Mouse (Mus musculus) spleen, adult 2 months (tissue): ENCODE results near the gene Helz2. TPM values are rescaled to one million over a fixed set of nuclear protein-coding genes. Genes with fewer than 3 reads are reported as not detected.
"Not testable (repeated sequence)": the region's sequence is repeated elsewhere in the genome, so short reads cannot be mapped to it uniquely, and the experiment has no call there.

ENCODE experiments used
- DNase-seq, 2 experiments: peaks; one replicate each; pipeline versions ENCODE4 v3.0.0 to v3.0.0-alpha.2; 2012 to 2021; ENCODE audit warnings: low spot score in 2 of 2, low read depth in 1 of 2
- H3K27ac ChIP-seq: fragments of 200-500 bp; 2 replicates; pipeline ENCODE4 v1.5.1; 2012; ENCODE audit warnings: low read length, inconsistent platforms; ENCODE audit not compliant: insufficient read depth
- H3K27me3 ChIP-seq: fragments of 200-500 bp; 2 replicates; pipeline ENCODE4 v1.6.1; 2012; ENCODE audit warnings: mild to moderate bottlenecking, moderate library complexity, low read length, inconsistent platforms; ENCODE audit not compliant: control insufficient read depth, insufficient read depth
- H3K36me3 ChIP-seq: fragments of 200-500 bp; 2 replicates; pipeline ENCODE4 v1.6.1; 2012; ENCODE audit warnings: mild to moderate bottlenecking, low read length, inconsistent platforms; ENCODE audit not compliant: control insufficient read depth, insufficient read depth
- H3K4me1 ChIP-seq: fragments of 200-500 bp; 2 replicates; pipeline ENCODE4 v1.6.1; 2011; ENCODE audit warnings: inconsistent platforms; ENCODE audit not compliant: control insufficient read depth, insufficient read depth, insufficient read length
- H3K4me3 ChIP-seq: fragments of 200-500 bp; 2 replicates; pipeline ENCODE4 v1.5.1; 2011; ENCODE audit warnings: mild to moderate bottlenecking, inconsistent platforms; ENCODE audit not compliant: insufficient read depth, insufficient read length; ENCODE audit errors: extremely low read depth
- CTCF ChIP-seq: fragments of 200-500 bp; IDR thresholded peaks from 2 replicates; pipeline ENCODE4 v1.5.1; 2011; ENCODE audit warnings: mild to moderate bottlenecking, inconsistent platforms; ENCODE audit not compliant: insufficient read depth, insufficient read length, insufficient replicate concordance; ENCODE audit errors: extremely low read depth
- POLR2A ChIP-seq: fragments of 200-500 bp; IDR thresholded peaks from 2 replicates; pipeline ENCODE4 v1.6.1; 2011; ENCODE audit warnings: low read depth, low read length, inconsistent platforms
- WGBS: fragments of 180-500 bp; shearing (Covaris S2); methylation state at CpG from one replicate; pipeline ENCODE4 v1.1.7; 2018; 5-methylcytosine and 5-hydroxymethylcytosine counted together
- polyA plus RNA-seq: library from polyadenylated mRNA; depleted of rRNA; stranded (reverse); fragments of >200 nt; gene quantifications from 2 replicates; pipeline ENCODE4 v1.2.3, GENCODE M21; 2012

Gene Helz2
- polyA plus RNA-seq, 1 experiment = 101 TPM

DNA sequence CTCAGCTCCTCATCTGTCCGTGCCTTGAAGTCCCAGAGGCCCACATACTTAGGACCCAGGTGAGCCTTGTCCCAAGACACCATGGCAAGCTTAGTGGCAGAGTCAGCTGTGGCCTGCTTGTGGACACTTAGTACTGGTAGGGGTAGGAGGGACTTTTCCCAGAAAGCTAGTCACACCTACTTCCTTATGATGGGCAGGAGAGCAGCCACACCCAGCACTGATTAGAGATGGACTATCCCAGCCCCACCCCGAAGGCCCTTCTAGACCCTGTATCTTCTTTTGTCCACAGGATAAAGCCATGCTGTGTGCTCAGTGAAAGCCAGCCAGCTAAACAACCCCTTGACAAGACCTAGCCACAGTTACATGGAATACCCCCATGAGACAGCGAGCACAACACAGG, 39.4 kb downstream of the Helz2 start, which contains the start of gene Ptk6:
Gene Ptk6, minus strand, starts transcription at position 368 of the 400 bp plus-strand sequence.
- no peak within 1 kb of the TSS for H3K4me3 ChIP-seq
- WGBS = 96% methylated on average over 3 of the region's 3 CpGs

GRCm38 (mm10) chr2:181201606-181202005, 40.2 kb downstream of the Helz2 start:
- Histone ChIP-seq H3K4me1 (no peaks in the 10 kb centered on the region; the same call in 1 of the 2 replicates), H3K27me3 (no peaks in the 10 kb centered on the region), H3K36me3 (no peaks in the 10 kb centered on the region), H3K4me3 (no peak overlapping the region), H3K27ac (no peak overlapping the region)
- TF ChIP-seq POLR2A (no peak), CTCF (no peak)
- no peak for DNase-seq
- 82% methylated on average over 3 of the region's 3 CpGs for WGBS

More for the DNA sequence above, 39.4 kb downstream of the Helz2 start, which contains the start of gene Ptk6:
- TF ChIP-seq CTCF = no peak
- TF ChIP-seq POLR2A = no peak
- Histone ChIP-seq H3K27me3 (no peaks in the 10 kb centered on the region), H3K4me1 (no peaks in the 10 kb centered on the region; the same call in 1 of the 2 replicates), H3K27ac (no peak within 1 kb of the TSS), H3K36me3 (no peaks in the 10 kb centered on the region)
- DNase-seq = no peak

DNA sequence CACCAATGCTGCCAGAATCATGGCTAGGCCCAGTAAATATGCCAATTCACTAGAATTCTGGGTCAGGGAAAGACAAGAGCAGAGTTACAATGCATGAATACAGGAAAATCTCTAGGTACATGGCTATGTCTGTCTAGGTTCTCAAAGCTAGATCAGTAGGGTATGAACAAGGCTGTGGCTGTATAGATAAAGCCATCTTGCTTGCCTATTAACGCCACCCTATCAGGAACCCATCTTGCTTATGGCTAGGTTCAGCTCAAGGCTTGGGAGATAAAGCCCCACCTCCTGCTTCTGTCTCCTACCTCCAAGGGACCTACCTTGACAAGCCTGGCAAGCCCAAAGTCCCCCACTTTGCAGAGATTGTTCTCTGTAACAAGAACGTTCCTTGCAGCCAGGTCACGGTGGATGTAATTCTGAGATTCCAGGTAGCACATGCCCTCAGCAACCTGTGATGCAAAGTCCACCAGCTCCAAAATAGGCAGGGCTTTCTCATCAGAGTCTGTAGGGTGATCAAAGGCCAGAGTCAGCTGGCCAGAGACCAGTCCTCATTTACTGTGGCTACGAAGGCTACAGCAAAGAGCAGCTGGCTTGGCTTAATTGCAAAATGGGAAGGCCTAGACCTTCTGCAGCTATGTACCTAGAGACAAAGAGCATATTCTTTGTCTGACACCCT, 45.1 kb downstream of the Helz2 start:
- Histone ChIP-seq H3K27me3 (no peaks in the 10 kb centered on the region), H3K27ac (no peak overlapping the region)

DNA sequence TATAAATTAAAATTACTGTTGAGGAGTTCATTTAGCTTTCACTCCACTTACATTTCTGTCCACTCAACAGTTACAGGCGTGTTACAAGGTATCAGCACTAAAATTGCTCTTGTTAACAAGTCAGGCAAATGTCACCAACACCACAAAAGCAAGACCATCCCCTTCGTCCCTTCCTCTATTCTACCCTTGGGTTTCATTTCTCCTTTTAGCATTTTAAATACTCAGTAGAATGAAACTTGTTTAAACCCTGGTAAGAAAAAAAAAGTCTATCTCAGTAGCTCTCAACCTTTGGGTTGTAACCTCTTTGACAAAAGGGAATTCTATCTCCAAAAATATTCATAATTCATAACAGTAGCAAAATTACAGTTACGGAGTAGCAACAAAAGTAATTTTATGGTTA, 48.8 kb downstream of the Helz2 start:
- peaks cover 24% of the 10 kb centered on the region for H3K4me1 ChIP-seq
- TF ChIP-seq POLR2A = no peak
- no peak for TF ChIP-seq CTCF
- no peaks in the 10 kb centered on the region for H3K27me3 ChIP-seq
- WGBS = 18% methylated on average over 3 of the region's 3 CpGs
- DNase-seq = peak in 1 of 2 experiments; percentile 30
- no peak overlapping the region; the same call in 1 of the 2 replicates for H3K4me3 ChIP-seq
- no peaks in the 10 kb centered on the region for H3K36me3 ChIP-seq
- peak overlapping the region; percentile 65; the same call in 1 of the 2 replicates for H3K27ac ChIP-seq

More for the DNA sequence above, 45.1 kb downstream of the Helz2 start:
- DNase-seq = no peak
- Histone ChIP-seq H3K4me1 (peaks cover 18% of the 10 kb centered on the region), H3K4me3 (no peak overlapping the region), H3K36me3 (no peaks in the 10 kb centered on the region)
- TF ChIP-seq POLR2A (no peak), CTCF (no peak)
- WGBS = 89% methylated on average over 4 of the region's 4 CpGs

DNA sequence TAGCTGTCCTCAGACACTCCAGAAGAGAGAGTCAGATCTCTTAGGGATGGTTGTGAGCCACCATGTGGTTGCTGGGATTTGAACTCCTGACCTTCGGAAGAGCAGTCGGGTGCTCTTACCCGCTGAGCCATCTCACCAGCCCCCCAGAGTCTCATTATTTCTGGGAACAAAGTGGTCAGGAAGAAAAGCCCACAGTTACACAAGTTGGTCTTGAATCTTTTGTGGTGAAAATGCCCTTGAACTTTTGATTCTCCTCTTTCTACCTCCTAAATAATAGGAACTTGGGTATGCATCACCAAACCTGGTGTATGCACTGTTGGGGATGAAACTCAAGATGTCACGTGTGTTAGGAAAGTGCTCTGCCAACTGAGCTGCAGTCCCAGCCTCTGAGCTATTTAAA, 49.9 kb downstream of the Helz2 start:
- no peaks in the 10 kb centered on the region for H3K27me3 ChIP-seq
- H3K27ac ChIP-seq = peak overlapping the region; percentile 76
- peaks cover 24% of the 10 kb centered on the region for H3K4me1 ChIP-seq
- H3K36me3 ChIP-seq = no peaks in the 10 kb centered on the region
- TF ChIP-seq CTCF = no peak
- no peak overlapping the region for H3K4me3 ChIP-seq
- 69% methylated on average over 4 of the region's 4 CpGs for WGBS
- DNase-seq = no peak

DNA sequence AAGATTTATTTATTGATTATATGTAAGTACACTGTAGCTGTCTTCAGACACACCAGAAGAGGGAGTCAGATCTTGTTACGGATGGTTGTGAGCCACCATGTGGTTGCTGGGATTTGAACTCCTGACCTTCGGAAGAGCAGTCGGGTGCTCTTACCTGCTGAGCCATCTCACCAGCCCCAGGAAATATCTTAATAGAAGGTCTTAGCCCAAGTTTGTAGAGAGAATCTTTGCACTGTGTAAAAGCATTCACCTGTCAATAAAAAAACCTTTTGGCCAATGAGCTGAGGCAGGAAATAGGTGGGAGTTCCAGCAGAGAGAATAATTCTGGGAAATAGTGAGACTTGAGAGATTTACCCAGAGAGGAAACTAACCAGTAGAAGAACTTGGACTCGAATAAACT, 50.4 kb downstream of the Helz2 start:
- not testable (repeated sequence) for H3K36me3 ChIP-seq, H3K27me3 ChIP-seq, H3K4me3 ChIP-seq, H3K27ac ChIP-seq, DNase-seq
- WGBS = 71% methylated on average over 4 of the region's 4 CpGs
- peaks cover 24% of the 10 kb centered on the region for H3K4me1 ChIP-seq

- DNase-seq = no peak
- 74% methylated on average over 1 of the region's 1 CpGs for WGBS
- TF ChIP-seq POLR2A (no peak), CTCF (no peak)
These were observed 52.5 kb downstream of the Helz2 start for GRCm38 (mm10) chr2:181189321-181189720.

More at GRCm38 (mm10) chr2:181189321-181189720, 52.5 kb downstream of the Helz2 start:
- H3K27ac ChIP-seq = peak overlapping the region; percentile 57
- no peak overlapping the region for H3K4me3 ChIP-seq
- no peaks in the 10 kb centered on the region for H3K27me3 ChIP-seq
- H3K36me3 ChIP-seq = no peaks in the 10 kb centered on the region
- peaks cover 21% of the 10 kb centered on the region for H3K4me1 ChIP-seq
